Mouse (Mus musculus): ENCODE measurements around the gene Mical2. TPM values are rescaled to one million over a fixed set of nuclear protein-coding genes. Genes with fewer than 3 reads are reported as not detected.

Gene Mical2
- polyA plus RNA-seq, 1 experiment from 2014 or later = 134 TPM

DNA sequence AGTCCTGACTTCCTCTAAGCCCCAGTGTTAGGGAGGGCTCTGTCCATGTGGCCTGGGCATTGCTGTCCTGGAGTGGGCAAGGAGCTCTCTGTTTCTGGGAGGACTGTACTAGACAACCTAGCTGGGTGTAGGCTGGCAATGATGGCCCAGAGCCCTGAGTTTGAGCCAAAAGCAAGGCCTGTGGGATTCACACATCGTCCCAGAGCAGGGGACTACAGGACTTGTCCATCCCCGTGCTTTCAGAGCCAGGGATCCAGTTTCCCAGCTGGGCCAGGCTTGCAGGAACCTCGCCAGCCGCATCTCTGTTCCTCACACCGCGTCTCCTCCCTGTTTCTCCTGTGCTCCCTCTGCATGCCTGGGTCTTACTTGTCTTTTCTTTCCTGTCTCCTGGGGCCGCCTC, 107.7 kb downstream of the Mical2 start:
- no peak overlapping the region for H3K4me2 ChIP-seq
- H3K9me3 ChIP-seq (replicated peaks) = no peaks in the 10 kb centered on the region
- H3K27me3 ChIP-seq = no peaks in the 10 kb centered on the region
- peaks cover 35% of the 10 kb centered on the region for H3K4me1 ChIP-seq (replicated peaks)
- no peak overlapping the region for H3K4me3 ChIP-seq
- ATAC-seq (replicated peaks; ENCODE audit: insufficient number of reproducible peaks, insufficient read depth, low FRiP score, low read depth) = no peak
- H3K9ac ChIP-seq = no peak overlapping the region
- peaks cover 84% of the 10 kb centered on the region for H3K36me3 ChIP-seq
- 77% methylated on average over 7 of the region's 7 CpGs for WGBS
- H3K27ac ChIP-seq = peak overlapping the region; percentile 18; the same call in 1 of the 2 replicates

- ATAC-seq (replicated peaks; ENCODE audit: insufficient number of reproducible peaks, insufficient read depth, low FRiP score, low read depth) = no peak
- no peaks in the 10 kb centered on the region for H3K9me3 ChIP-seq (replicated peaks)
- H3K4me3 ChIP-seq = no peak overlapping the region
- H3K27ac ChIP-seq = peak overlapping the region; percentile 53
- H3K4me2 ChIP-seq = no peak overlapping the region
- 57% methylated on average over 6 of the region's 6 CpGs for WGBS
- peaks cover 43% of the 10 kb centered on the region for H3K4me1 ChIP-seq (replicated peaks)
- no peak overlapping the region for H3K9ac ChIP-seq
- peaks cover 74% of the 10 kb centered on the region for H3K36me3 ChIP-seq
- H3K27me3 ChIP-seq = no peaks in the 10 kb centered on the region
Measured at GRCm38 (mm10) chr7:112336213-112336631, 110.6 kb downstream of the Mical2 start.

DNA sequence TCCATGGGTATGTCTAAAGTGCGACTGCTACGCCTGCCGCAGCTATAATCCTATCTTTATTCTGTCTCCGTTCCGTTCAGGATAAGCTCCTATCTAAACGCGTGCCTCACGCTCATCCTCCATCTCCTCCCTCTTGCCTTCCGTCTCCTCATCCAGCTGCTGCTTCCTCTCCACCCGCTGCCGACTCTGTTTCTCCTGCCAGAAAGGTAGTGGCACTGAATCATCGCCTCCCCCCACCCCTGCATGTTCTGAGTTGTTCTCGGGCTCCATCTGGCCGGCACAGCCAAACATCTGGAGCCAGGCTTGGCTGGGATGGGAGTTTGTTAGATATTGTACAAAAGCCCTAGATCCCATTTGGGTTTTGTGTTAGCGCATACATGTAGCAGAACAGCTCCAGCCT, 111.1 kb downstream of the Mical2 start:
- H3K27me3 ChIP-seq = no peaks in the 10 kb centered on the region
- WGBS = 63% methylated on average over 15 of the region's 15 CpGs

GRCm38 (mm10) chr7:112337736-112338135, 112.1 kb downstream of the Mical2 start:
- ATAC-seq (replicated peaks; ENCODE audit: insufficient number of reproducible peaks, insufficient read depth, low FRiP score, low read depth) = no peak
- no peak overlapping the region for H3K4me2 ChIP-seq
- 83% methylated on average over 5 of the region's 5 CpGs for WGBS
- H3K4me3 ChIP-seq = no peak overlapping the region
- no peak overlapping the region for H3K27ac ChIP-seq
- H3K9me3 ChIP-seq (replicated peaks) = no peaks in the 10 kb centered on the region
- H3K36me3 ChIP-seq = peaks cover 77% of the 10 kb centered on the region
- H3K27me3 ChIP-seq = no peaks in the 10 kb centered on the region
- H3K9ac ChIP-seq = no peak overlapping the region
- peaks cover 35% of the 10 kb centered on the region for H3K4me1 ChIP-seq (replicated peaks)

More for the DNA sequence above, 111.1 kb downstream of the Mical2 start:
- no peak overlapping the region for H3K4me2 ChIP-seq
- H3K9ac ChIP-seq = no peak overlapping the region
- H3K36me3 ChIP-seq = peaks cover 77% of the 10 kb centered on the region
- H3K4me3 ChIP-seq = no peak overlapping the region
- no peak for ATAC-seq (replicated peaks; ENCODE audit: insufficient number of reproducible peaks, insufficient read depth, low FRiP score, low read depth)
- H3K4me1 ChIP-seq (replicated peaks) = peaks cover 40% of the 10 kb centered on the region
- H3K27ac ChIP-seq = peak overlapping the region; percentile 53
- H3K9me3 ChIP-seq (replicated peaks) = no peaks in the 10 kb centered on the region

DNA sequence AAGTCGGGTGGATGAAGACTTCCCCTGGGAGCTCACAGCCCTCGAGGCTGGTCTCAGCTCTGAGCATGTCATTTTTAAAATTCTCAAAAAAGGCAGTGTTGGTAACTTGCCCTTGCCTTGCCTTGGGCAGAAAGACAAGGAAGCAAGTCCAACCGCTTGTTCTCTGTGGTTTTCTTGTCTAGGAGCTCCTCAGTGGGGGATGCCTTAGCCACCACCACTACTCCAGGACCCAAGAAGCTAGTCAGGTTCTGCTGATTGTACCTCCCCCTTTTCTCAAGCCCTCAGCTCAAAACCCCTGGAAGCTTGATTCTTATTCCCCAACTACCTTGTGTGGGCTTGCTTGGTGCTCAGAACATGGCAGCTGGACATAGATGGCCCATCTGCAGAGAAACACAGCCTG, 115.4 kb downstream of the Mical2 start:
- H3K36me3 ChIP-seq = peaks cover 82% of the 10 kb centered on the region

GRCm38 (mm10) chr7:112345687-112346086, 120.0 kb downstream of the Mical2 start:
- whole genome bisulfite sequencing = 63% methylated on average over 1 of the region's 1 CpGs
- Histone ChIP-seq H3K4me1 (replicated peaks) (peaks cover 6% of the 10 kb centered on the region), H3K36me3 (peaks cover 85% of the 10 kb centered on the region), H3K4me2 (no peak overlapping the region), H3K9me3 (replicated peaks) (no peaks in the 10 kb centered on the region), H3K4me3 (no peak overlapping the region), H3K9ac (no peak overlapping the region), H3K27ac (peak overlapping the region; percentile 26; the same call in 1 of the 2 replicates), H3K27me3 (no peaks in the 10 kb centered on the region)
- no peak for ATAC-seq (replicated peaks; ENCODE audit: insufficient number of reproducible peaks, insufficient read depth, low FRiP score, low read depth)

More for the DNA sequence above, 115.4 kb downstream of the Mical2 start:
- Histone ChIP-seq H3K27ac (peak overlapping the region; percentile 15; the same call in 1 of the 2 replicates), H3K4me2 (no peak overlapping the region), H3K9me3 (replicated peaks) (no peaks in the 10 kb centered on the region), H3K4me1 (replicated peaks) (peaks cover 29% of the 10 kb centered on the region), H3K9ac (no peak overlapping the region), H3K27me3 (no peaks in the 10 kb centered on the region), H3K4me3 (no peak overlapping the region)
- WGBS = 45% methylated on average over 3 of the region's 3 CpGs
- ATAC-seq (replicated peaks; ENCODE audit: insufficient number of reproducible peaks, insufficient read depth, low FRiP score, low read depth) = no peak

DNA sequence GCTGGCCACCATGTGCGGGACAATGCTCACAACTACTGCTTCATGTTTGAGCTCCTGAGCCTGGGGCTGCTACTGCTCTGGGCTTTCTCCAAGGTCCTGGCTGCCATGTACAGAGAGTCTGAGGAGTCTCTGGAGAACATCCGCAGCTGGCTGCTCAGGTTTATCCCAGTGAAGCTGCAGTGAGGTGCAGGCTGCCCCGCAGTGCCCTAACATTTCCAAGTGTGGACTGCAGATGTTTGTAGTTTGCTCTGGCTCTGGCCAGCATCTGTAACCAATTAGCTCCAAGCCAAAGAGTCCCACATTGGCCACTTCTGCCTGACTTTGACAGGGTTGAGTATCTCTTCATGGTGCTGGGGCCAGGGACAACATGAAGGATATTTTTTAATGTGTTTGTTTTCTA, 125.9 kb downstream of the Mical2 start:
- peak overlapping the region; percentile 29; the same call in 1 of the 2 replicates for H3K27ac ChIP-seq
- no peak overlapping the region for H3K9ac ChIP-seq
- no peak for ATAC-seq (replicated peaks; ENCODE audit: insufficient number of reproducible peaks, insufficient read depth, low FRiP score, low read depth)
- 75% methylated on average over 3 of the region's 3 CpGs for WGBS
- H3K36me3 ChIP-seq = peaks cover 73% of the 10 kb centered on the region
- H3K4me1 ChIP-seq (replicated peaks) = peaks cover 43% of the 10 kb centered on the region
- no peaks in the 10 kb centered on the region for H3K27me3 ChIP-seq
- H3K4me3 ChIP-seq = no peak overlapping the region
- no peaks in the 10 kb centered on the region for H3K9me3 ChIP-seq (replicated peaks)
- no peak overlapping the region for H3K4me2 ChIP-seq

- Histone ChIP-seq H3K4me3 (no peak overlapping the region), H3K4me1 (replicated peaks) (peaks cover 43% of the 10 kb centered on the region), H3K9ac (no peak overlapping the region), H3K36me3 (peaks cover 68% of the 10 kb centered on the region), H3K27ac (peak overlapping the region; percentile 87), H3K4me2 (no peak overlapping the region), H3K9me3 (replicated peaks) (no peaks in the 10 kb centered on the region), H3K27me3 (no peaks in the 10 kb centered on the region)
- WGBS = 72% methylated on average over 4 of the region's 4 CpGs
- no peak for ATAC-seq (replicated peaks; ENCODE audit: insufficient number of reproducible peaks, insufficient read depth, low FRiP score, low read depth)
Measured at GRCm38 (mm10) chr7:112352005-112352404, 126.3 kb downstream of the Mical2 start.

DNA sequence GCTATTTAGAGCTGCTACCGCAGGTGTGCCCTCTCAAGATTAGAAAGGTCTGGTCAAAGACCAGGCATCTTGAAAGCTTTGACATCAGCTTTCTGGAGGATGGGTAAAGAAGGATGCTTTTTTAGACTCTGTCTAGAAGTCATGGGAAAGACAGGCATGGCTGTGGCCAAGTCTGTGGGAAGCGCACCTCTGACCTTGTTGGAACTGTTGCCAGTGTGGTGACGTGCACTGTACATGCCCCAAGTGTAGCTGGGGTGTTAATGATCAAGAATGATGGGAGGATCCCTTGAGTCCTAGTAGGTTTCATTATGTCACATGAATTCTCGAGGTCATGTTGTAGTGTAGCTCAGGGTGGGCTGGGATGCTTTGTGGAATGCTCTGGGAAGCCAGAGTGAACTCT, 127.4 kb downstream of the Mical2 start:
- Histone ChIP-seq H3K27ac (peak overlapping the region; percentile 87), H3K27me3 (no peaks in the 10 kb centered on the region), H3K9me3 (replicated peaks) (no peaks in the 10 kb centered on the region), H3K4me2 (no peak overlapping the region), H3K4me1 (replicated peaks) (peaks cover 43% of the 10 kb centered on the region), H3K9ac (no peak overlapping the region), H3K4me3 (no peak overlapping the region), H3K36me3 (peaks cover 58% of the 10 kb centered on the region)
- 63% methylated on average over 4 of the region's 4 CpGs for WGBS
- ATAC-seq (replicated peaks; ENCODE audit: insufficient number of reproducible peaks, insufficient read depth, low FRiP score, low read depth) = no peak

GRCm38 (mm10) chr7:112353939-112354338, 128.3 kb downstream of the Mical2 start:
- no peaks in the 10 kb centered on the region for H3K27me3 ChIP-seq
- H3K27ac ChIP-seq = peak overlapping the region; percentile 87
- no peak overlapping the region for H3K4me2 ChIP-seq
- ATAC-seq (replicated peaks; ENCODE audit: insufficient number of reproducible peaks, insufficient read depth, low FRiP score, low read depth) = no peak
- WGBS = 74% methylated on average over 11 of the region's 11 CpGs
- H3K9ac ChIP-seq = peak overlapping the region; percentile 26; the same call in 1 of the 2 replicates
- H3K4me1 ChIP-seq (replicated peaks) = peaks cover 47% of the 10 kb centered on the region
- H3K4me3 ChIP-seq = no peak overlapping the region
- H3K9me3 ChIP-seq (replicated peaks) = no peaks in the 10 kb centered on the region
- peaks cover 53% of the 10 kb centered on the region for H3K36me3 ChIP-seq

GRCm38 (mm10) chr7:112354503-112354951, 128.9 kb downstream of the Mical2 start:
- no peaks in the 10 kb centered on the region for H3K9me3 ChIP-seq (replicated peaks)
- H3K4me3 ChIP-seq = no peak overlapping the region
- H3K27me3 ChIP-seq = no peaks in the 10 kb centered on the region
- peak; percentile 82 for ATAC-seq (replicated peaks; ENCODE audit: insufficient number of reproducible peaks, insufficient read depth, low FRiP score, low read depth)
- H3K27ac ChIP-seq = peak overlapping the region; percentile 87
- WGBS = 26% methylated on average over 7 of the region's 7 CpGs
- peaks cover 47% of the 10 kb centered on the region for H3K36me3 ChIP-seq
- H3K4me2 ChIP-seq = no peak overlapping the region
- peak overlapping the region; percentile 26; the same call in 1 of the 2 replicates for H3K9ac ChIP-seq
- peaks cover 53% of the 10 kb centered on the region for H3K4me1 ChIP-seq (replicated peaks)

DNA sequence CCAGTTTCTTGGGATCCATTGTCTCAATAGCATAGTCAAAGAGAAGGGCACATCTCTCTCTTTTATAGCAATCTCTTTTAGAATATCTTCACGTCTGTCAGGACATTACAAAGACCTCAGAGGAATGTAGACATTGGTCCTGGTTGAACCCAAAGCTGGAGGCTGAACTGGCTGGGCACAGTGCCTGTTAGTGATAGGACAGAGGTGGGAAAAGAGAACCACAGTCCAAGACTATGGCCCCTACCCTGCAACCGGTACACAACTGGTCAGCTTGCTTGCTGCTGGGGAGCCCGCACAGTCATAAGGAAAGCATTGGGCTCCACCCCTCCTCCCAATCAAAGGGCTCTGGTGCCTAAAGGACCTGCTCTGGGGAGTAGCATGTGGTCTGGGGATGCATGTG, 133.9 kb downstream of the Mical2 start:
- WGBS = 53% methylated on average over 3 of the region's 3 CpGs
- peak overlapping the region; percentile 62 for H3K27ac ChIP-seq

More for the DNA sequence above, 133.9 kb downstream of the Mical2 start:
- Histone ChIP-seq H3K9me3 (replicated peaks) (no peaks in the 10 kb centered on the region), H3K9ac (no peak overlapping the region), H3K4me2 (no peak overlapping the region), H3K4me3 (no peak overlapping the region), H3K27me3 (no peaks in the 10 kb centered on the region), H3K4me1 (replicated peaks) (peaks cover 60% of the 10 kb centered on the region), H3K36me3 (peaks cover 10% of the 10 kb centered on the region; the same call in 1 of the 2 replicates)
- ATAC-seq (replicated peaks; ENCODE audit: insufficient number of reproducible peaks, insufficient read depth, low FRiP score, low read depth) = no peak
